Mouse (Mus musculus) G1E (cell line): ENCODE measurements at regions not wholly inside any gene's neighbourhood (a gene's known extent, or its start where the extent isn't known, plus 50 kb on each side); places are given as distances from the start of the nearest gene placed in this dataset.
"Not testable (repeated sequence)": the region's sequence is repeated elsewhere in the genome, so short reads cannot be mapped to it uniquely, and the experiment has no call there.

ENCODE experiments used
- ATAC-seq: 2 replicates; pipeline ENCODE4 v1.8.0; 2016; ENCODE audit warnings: mild to moderate bottlenecking; ENCODE audit not compliant: insufficient number of reproducible peaks, poor library complexity, low FRiP score, severe bottlenecking; ENCODE audit errors: extremely low read depth
- DNase-seq: peaks from one replicate; pipeline ENCODE4 v3.0.0; 2012; ENCODE audit warnings: low spot score
- H3K27me3 ChIP-seq: 2 replicates; pipeline ENCODE4 v1.6.1; 2012; ENCODE audit warnings: mild to moderate bottlenecking, low read length, inconsistent platforms; ENCODE audit not compliant: insufficient read depth
- H3K36me3 ChIP-seq: replicated peaks from 2 replicates; pipeline ENCODE3; 2012; ENCODE audit warnings: mild to moderate bottlenecking, inconsistent platforms
- H3K4me1 ChIP-seq: 2 replicates; pipeline ENCODE4 v1.6.1; 2012; ENCODE audit warnings: low read depth, low read length, inconsistent platforms, mixed read lengths; ENCODE audit not compliant: insufficient read depth
- H3K4me3 ChIP-seq: 2 replicates; pipeline ENCODE4 v1.5.1; 2012; ENCODE audit warnings: low read depth, mild to moderate bottlenecking, inconsistent platforms, low read length, moderate library complexity, mixed read lengths
- H3K9me3 ChIP-seq: replicated peaks from 2 replicates; pipeline ENCODE4 v1.6.1; 2012; ENCODE audit warnings: inconsistent platforms
- CTCF ChIP-seq: IDR thresholded peaks from 2 replicates; pipeline ENCODE4 v1.5.1; 2012; ENCODE audit warnings: low read depth, low read length, inconsistent platforms, mixed read lengths
- GATA1 ChIP-seq: IDR thresholded peaks from 2 replicates; pipeline ENCODE4 v1.6.1; 2012; ENCODE audit warnings: borderline replicate concordance, low read length, inconsistent platforms, mixed read lengths
- GATA2 ChIP-seq: IDR thresholded peaks from 2 replicates; pipeline ENCODE4 v1.6.1; 2012; ENCODE audit warnings: low read depth, low read length, inconsistent platforms, borderline replicate concordance
- POLR2AphosphoS5 ChIP-seq: IDR thresholded peaks from 2 replicates; pipeline ENCODE4 v1.6.1; 2012; ENCODE audit warnings: low read depth, low read length, inconsistent platforms; ENCODE audit not compliant: insufficient replicate concordance
- TAL1 ChIP-seq: conservative IDR thresholded peaks from 2 replicates; pipeline ENCODE4 v1.6.1; 2012; ENCODE audit warnings: low read depth, low read length, inconsistent platforms, mixed read lengths

- DNase-seq (no peak), ATAC-seq (no peak)
- H3K36me3 ChIP-seq: no peaks in the 10 kb centered on the region
- TF ChIP-seq GATA2 (no peak), POLR2AphosphoS5 (no peak), GATA1 (no peak), CTCF (no peak), TAL1 (no peak)
- H3K27me3 ChIP-seq: no peaks in the 10 kb centered on the region
- H3K4me1 ChIP-seq: no peaks in the 10 kb centered on the region
- no peak overlapping the region for H3K4me3 ChIP-seq
- H3K9me3 ChIP-seq: no peaks in the 10 kb centered on the region
These were observed 977.3 kb downstream of the Defb40 start for GRCm38 (mm10) chr8:18000750-18001149.

DNA sequence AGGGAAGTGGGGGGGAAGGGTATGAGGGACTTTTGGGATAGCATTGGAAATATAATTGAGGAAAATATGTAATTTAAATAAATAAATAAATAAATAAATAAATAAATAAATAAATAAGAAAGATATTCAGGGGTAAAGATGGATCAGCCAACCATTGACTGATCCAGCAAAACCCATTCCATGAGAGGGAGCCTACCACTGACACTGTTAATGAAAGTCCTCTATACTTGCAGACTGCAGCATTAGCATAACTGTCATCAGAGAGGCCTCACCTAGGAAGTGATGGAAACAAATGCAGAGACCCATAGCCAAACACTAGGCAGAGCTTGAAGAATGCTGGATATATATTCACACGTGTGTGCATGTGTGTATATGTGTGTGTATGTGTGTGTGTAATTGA lies 993.3 kb downstream of the Defb40 start:
- TF ChIP-seq CTCF (no peak), GATA1 (no peak), GATA2 (no peak), TAL1 (no peak), POLR2AphosphoS5 (no peak)
- Histone ChIP-seq H3K4me3 (no peak overlapping the region), H3K36me3 (no peaks in the 10 kb centered on the region), H3K4me1 (no peaks in the 10 kb centered on the region), H3K27me3 (no peaks in the 10 kb centered on the region), H3K9me3 (no peaks in the 10 kb centered on the region)
- no peak for ATAC-seq
- no peak for DNase-seq

DNA sequence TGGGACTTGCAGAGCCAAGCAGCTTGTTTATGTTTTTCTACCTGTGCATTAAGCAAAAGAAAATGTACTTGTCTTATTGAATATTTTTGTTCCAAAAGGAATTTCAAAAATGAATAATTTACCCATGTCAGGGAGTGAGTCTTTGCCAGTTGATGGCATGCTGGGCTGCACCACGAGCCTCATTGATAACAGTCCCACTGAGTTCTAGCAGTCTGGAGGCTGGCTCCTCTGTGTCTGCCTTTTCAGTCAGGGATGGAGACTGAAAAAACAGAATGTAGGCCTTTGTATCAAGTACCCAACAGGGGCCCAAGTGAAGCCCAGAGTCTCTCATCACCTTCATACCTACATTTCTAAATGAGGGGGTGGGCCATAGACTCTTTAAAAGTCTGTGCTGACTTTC lies 1029.2 kb downstream of the Defb40 start:
- ATAC-seq: no peak
- no peaks in the 10 kb centered on the region for H3K4me1 ChIP-seq
- DNase-seq: no peak
- no peak for TF ChIP-seq TAL1
- no peak for TF ChIP-seq CTCF
- TF ChIP-seq POLR2AphosphoS5: no peak
- no peak for TF ChIP-seq GATA1
- TF ChIP-seq GATA2: no peak
- no peak overlapping the region for H3K4me3 ChIP-seq
- no peaks in the 10 kb centered on the region for H3K27me3 ChIP-seq
- no peaks in the 10 kb centered on the region for H3K36me3 ChIP-seq
- H3K9me3 ChIP-seq: no peaks in the 10 kb centered on the region

DNA sequence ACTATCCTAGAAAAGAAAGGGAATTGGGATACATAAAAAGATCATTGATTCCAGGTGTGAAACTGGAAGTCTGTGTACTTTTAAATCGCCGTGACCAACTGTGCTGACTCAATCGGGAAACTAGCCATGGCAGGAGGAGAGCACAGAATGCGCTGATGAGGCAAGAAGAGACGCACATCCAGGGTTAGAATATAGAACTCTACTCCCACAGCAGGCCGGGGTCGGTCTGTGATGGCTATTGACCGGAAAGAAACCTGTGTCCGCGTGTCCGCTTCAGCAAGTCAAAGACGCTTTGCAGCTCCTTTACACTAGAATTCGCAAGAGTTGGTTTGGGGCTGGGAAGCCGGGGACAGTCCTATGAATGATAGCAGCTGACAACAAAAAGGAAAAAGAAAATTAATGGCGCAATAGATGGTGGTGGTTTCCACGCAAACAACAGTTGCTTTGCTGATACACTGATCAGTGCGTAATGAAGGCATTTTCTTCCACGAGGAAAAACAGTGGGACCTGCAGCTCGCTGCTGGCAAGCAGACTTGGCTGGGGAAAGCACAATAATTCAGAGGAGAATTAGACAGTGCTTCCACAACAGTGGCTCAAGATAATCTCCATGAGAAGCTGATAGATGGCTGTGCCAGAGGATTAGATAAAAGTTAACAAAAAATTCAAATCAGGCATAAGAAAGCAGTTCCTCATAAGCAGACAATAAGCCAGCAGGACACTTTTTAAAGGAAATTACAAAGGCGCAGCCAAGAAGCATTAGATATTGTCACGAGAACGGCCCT lies 1029.8 kb downstream of the Defb40 start:
- Histone ChIP-seq H3K4me1 (no peaks in the 10 kb centered on the region), H3K27me3 (no peaks in the 10 kb centered on the region), H3K4me3 (no peak overlapping the region), H3K36me3 (no peaks in the 10 kb centered on the region), H3K9me3 (no peaks in the 10 kb centered on the region)
- TF ChIP-seq CTCF: no peak
- no peak for TF ChIP-seq GATA1
- TF ChIP-seq POLR2AphosphoS5: no peak
- TF ChIP-seq TAL1: no peak
- no peak for TF ChIP-seq GATA2
- DNase-seq: no peak
- ATAC-seq: no peak

DNA sequence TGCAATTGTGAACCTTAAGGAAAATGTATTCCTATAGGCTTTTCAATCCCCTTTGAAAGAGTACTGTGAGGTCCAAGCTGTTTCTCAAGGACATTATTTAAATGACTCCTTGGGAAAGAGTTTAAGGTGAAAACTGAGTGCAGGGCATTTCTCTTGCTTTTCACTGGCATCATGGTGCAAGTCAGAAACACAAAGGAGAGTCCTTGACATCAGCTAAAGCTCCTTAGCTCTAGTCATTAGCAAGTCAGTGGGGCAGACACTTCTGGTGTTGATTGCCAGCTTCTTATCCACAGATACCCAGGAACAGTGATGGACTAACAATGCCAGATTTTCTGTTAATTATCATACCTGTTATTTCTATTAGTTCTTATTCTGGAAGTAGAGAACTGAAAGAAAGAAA lies 1043.4 kb downstream of the Defb40 start:
- no peak for TF ChIP-seq GATA1
- no peak for TF ChIP-seq CTCF
- TF ChIP-seq TAL1: no peak
- no peak for TF ChIP-seq GATA2
- TF ChIP-seq POLR2AphosphoS5: no peak
- DNase-seq (no peak), ATAC-seq (no peak)
- no peaks in the 10 kb centered on the region for H3K4me1 ChIP-seq
- no peaks in the 10 kb centered on the region for H3K9me3 ChIP-seq
- H3K36me3 ChIP-seq: no peaks in the 10 kb centered on the region
- H3K27me3 ChIP-seq: no peaks in the 10 kb centered on the region
- H3K4me3 ChIP-seq: no peak overlapping the region

GRCm38 (mm10) chr8:17909316-17909715 lies 1068.7 kb downstream of the Defb40 start:
- H3K9me3 ChIP-seq: no peaks in the 10 kb centered on the region
- no peaks in the 10 kb centered on the region for H3K27me3 ChIP-seq
- no peaks in the 10 kb centered on the region for H3K36me3 ChIP-seq
- H3K4me3 ChIP-seq: no peak overlapping the region
- no peak for ATAC-seq
- no peak for TF ChIP-seq GATA1
- no peak for TF ChIP-seq POLR2AphosphoS5
- TF ChIP-seq GATA2: no peak
- TF ChIP-seq CTCF: no peak
- no peak for TF ChIP-seq TAL1
- H3K4me1 ChIP-seq: no peaks in the 10 kb centered on the region
- DNase-seq: no peak

GRCm38 (mm10) chr8:17888598-17888997 lies 1089.5 kb downstream of the Defb40 start:
- not testable (repeated sequence) for ATAC-seq, DNase-seq, H3K4me3 ChIP-seq

More at GRCm38 (mm10) chr8:17888598-17888997, 1089.5 kb downstream of the Defb40 start:
- not testable (repeated sequence) for H3K27me3 ChIP-seq, H3K9me3 ChIP-seq, H3K4me1 ChIP-seq, H3K36me3 ChIP-seq
